Comparison of ENCODE assay signal across 11 mouse cellular contexts in genomic region chr7:18926911-18927310, GRCm38 (mm10). TPM values are rescaled to one million over a fixed set of nuclear protein-coding genes. Genes with fewer than 3 reads are reported as not detected.
DNase-seq lines count a peak whose midpoint lies in the region; ATAC-seq and TF ChIP-seq lines count a peak whose summit lies in the region.
"Had no signal": no experiment of that assay in that cellular context is flagged by ENCODE, and none has a peak within 500 bp of the region (broad histone marks: within the 10 kb centered on the region; RNA-seq: fewer than 3 reads in every experiment).

No protein-coding gene starts in this region.

- no peaks in the 10 kb centered on the region for H3K36me3 ChIP-seq in liver, adult 2 months (ENCODE audit: control insufficient read depth, insufficient read depth, low read length)
- no peaks in the 10 kb centered on the region for H3K36me3 ChIP-seq in forebrain, embryonic 13.5 days (ENCODE audit: poor library complexity, severe bottlenecking)
- H3K36me3 ChIP-seq in intestine, postnatal 0 days (ENCODE audit: control insufficient read depth, insufficient read depth), result no peaks in the 10 kb centered on the region
- no peaks in the 10 kb centered on the region for H3K36me3 ChIP-seq in neural tube, embryonic 15.5 days

- peak overlapping the region; percentile 71 for H3K27ac ChIP-seq in liver, adult 2 months (replicated peaks; ENCODE audit: insufficient read depth, low read depth, low read length)
- H3K27ac ChIP-seq in forebrain, embryonic 13.5 days, result peak overlapping the region; percentile 94
- no peak overlapping the region for H3K27ac ChIP-seq in intestine, postnatal 0 days (ENCODE audit: low read depth, low read length)
- peak overlapping the region; percentile 92 for H3K27ac ChIP-seq in neural tube, embryonic 15.5 days (replicated peaks)

- peaks cover 21% of the 10 kb centered on the region for H3K27me3 ChIP-seq in liver, adult 2 months (ENCODE audit: control insufficient read depth, insufficient read depth, low read length)
- no peaks in the 10 kb centered on the region for H3K27me3 ChIP-seq in forebrain, embryonic 13.5 days
- peaks cover 38% of the 10 kb centered on the region for H3K27me3 ChIP-seq in intestine, postnatal 0 days (replicated peaks; ENCODE audit: control insufficient read depth, insufficient read depth, low read length)
- H3K27me3 ChIP-seq in neural tube, embryonic 15.5 days (replicated peaks), result no peaks in the 10 kb centered on the region

- no peak for TF ChIP-seq CTCF in liver, adult 2 months (IDR thresholded peaks at IDR 0.05; ENCODE audit: low read depth, low read length)
- no peak for TF ChIP-seq CTCF in intestine, postnatal 0 days (IDR thresholded peaks at IDR 0.05; ENCODE audit: low read depth)

- 42% methylated on average over 6 of the region's 6 CpGs for WGBS in liver, adult 2 months
- 54% methylated on average over 6 of the region's 6 CpGs for WGBS in forebrain, embryonic 13.5 days
- 51% methylated on average over 6 of the region's 6 CpGs for WGBS in intestine, postnatal 0 days
- WGBS in neural tube, embryonic 15.5 days, result 33% methylated on average over 6 of the region's 6 CpGs

- no peak for DNase-seq in liver, adult 2 months (ENCODE audit: extremely low read depth, low read depth, low spot score)
- DNase-seq in liver, result no peak
- DNase-seq in ovary, postnatal 10 days (ENCODE audit: low spot score), result no peak
- DNase-seq in layer of hippocampus, adult 9-11 months, result no peak
- DNase-seq: thymus, postnatal 25 days had no signal

- peak; percentile 9; the same call in 1 of the 2 replicates for ATAC-seq in forebrain, embryonic 13.5 days
- no peak for ATAC-seq in intestine, postnatal 0 days
- peak; percentile 2; the same call in 1 of the 2 replicates for ATAC-seq in neural tube, embryonic 15.5 days (ENCODE audit: low FRiP score)
- ATAC-seq in megakaryocyte progenitor cell, adult 5-6 weeks (replicated peaks; ENCODE audit: poor library complexity), result no peak
- ATAC-seq: Patski had no signal

- 0 out of 2 replicates have a peak, but pooled peaks cover under 1% of the 10 kb centered on the region for H3K79me2 ChIP-seq in liver, adult 2 months (ENCODE audit: control insufficient read depth, insufficient read depth, low read length)

- TF ChIP-seq POLR2A in liver, adult 2 months (IDR thresholded peaks at IDR 0.05; ENCODE audit: extremely low read depth, insufficient read depth, low read length), result no peak

- no peaks in the 10 kb centered on the region for H3K4me1 ChIP-seq in liver, adult 2 months (ENCODE audit: control insufficient read depth, insufficient read depth, low read length)
- peaks cover 73% of the 10 kb centered on the region for H3K4me1 ChIP-seq in forebrain, embryonic 13.5 days
- no peaks in the 10 kb centered on the region; the same call in 1 of the 2 replicates for H3K4me1 ChIP-seq in intestine, postnatal 0 days (replicated peaks; ENCODE audit: control insufficient read depth, insufficient read depth, low read length)
- H3K4me1 ChIP-seq in neural tube, embryonic 15.5 days, result peaks cover 79% of the 10 kb centered on the region

- no peak overlapping the region for H3K9ac ChIP-seq in liver, adult 2 months (ENCODE audit: low read depth, low read length)
- H3K9ac ChIP-seq in forebrain, embryonic 13.5 days, result peak overlapping the region; percentile 99
- no peak overlapping the region for H3K9ac ChIP-seq in intestine, postnatal 0 days (ENCODE audit: low read depth, low read length)
- H3K9ac ChIP-seq in neural tube, embryonic 15.5 days (replicated peaks), result peak overlapping the region; percentile 99

- no peak overlapping the region; the same call in 1 of the 2 replicates for H3K4me3 ChIP-seq in liver, adult 2 months (ENCODE audit: insufficient read depth, low read depth, low read length)
- H3K4me3 ChIP-seq in forebrain, embryonic 13.5 days, result peak overlapping the region; percentile 95
- H3K4me3 ChIP-seq in intestine, postnatal 0 days (ENCODE audit: low read depth, low read length), result peak overlapping the region; percentile 48; the same call in 1 of the 2 replicates
- peak overlapping the region; percentile 88 for H3K4me3 ChIP-seq in neural tube, embryonic 15.5 days (replicated peaks)
- H3K4me3 ChIP-seq: myocyte had no signal

- H3K9me3 ChIP-seq in forebrain, embryonic 13.5 days (replicated peaks), result no peaks in the 10 kb centered on the region
- no peaks in the 10 kb centered on the region for H3K9me3 ChIP-seq in intestine, postnatal 0 days (ENCODE audit: control insufficient read depth)
- no peaks in the 10 kb centered on the region for H3K9me3 ChIP-seq in neural tube, embryonic 15.5 days (replicated peaks)

- H3K4me2 ChIP-seq in forebrain, embryonic 13.5 days, result peak overlapping the region; percentile 92
- H3K4me2 ChIP-seq in intestine, postnatal 0 days (replicated peaks; ENCODE audit: low read depth), result 0 out of 2 replicates have a peak overlapping the region, but pooled peaks have one; percentile 72
- H3K4me2 ChIP-seq in neural tube, embryonic 15.5 days, result peak overlapping the region; percentile 79

RNA-seq across cellular contexts. Expression of gene Nova2, which starts 1.2 kb away (rescaled TPM):
- total RNA-seq in liver, adult 2 months (2014; rRNA removed), result 0.09 and 0.27 TPM in 2 replicates
- polyA plus RNA-seq in liver, adult 2 months (2012; rRNA removed), result 0.16 and 0.24 TPM in 2 replicates
- 12.3 and 13.7 TPM in 2 replicates for polyA plus RNA-seq in forebrain, embryonic 13.5 days (2015; fragmentation: Nextera tagmentation; extraction: Ambion mirVana)
- 0.18 and 0.24 TPM in 2 replicates for polyA plus RNA-seq in intestine, postnatal 0 days (2015; fragmentation: Nextera tagmentation; extraction: Ambion mirVana)
- 9.4 and 10.6 TPM in 2 replicates for polyA plus RNA-seq in neural tube, embryonic 15.5 days (2015; fragmentation: Nextera tagmentation; extraction: Ambion mirVana)
- not detected in 2 replicates for total RNA-seq in megakaryocyte progenitor cell, adult 5-6 weeks (2015)
- not detected in 2 replicates for total RNA-seq in megakaryocyte progenitor cell, adult 5-6 weeks (2017)

RNA-seq across cellular contexts. Expression of gene Ccdc61, which starts 16.7 kb away (rescaled TPM):
- total RNA-seq in liver, adult 2 months (2014; rRNA removed), result 5.6 and 7.7 TPM in 2 replicates
- polyA plus RNA-seq in liver, adult 2 months (2012; rRNA removed), result 9.7 and 12.0 TPM in 2 replicates
- polyA plus RNA-seq in forebrain, embryonic 13.5 days (2015; fragmentation: Nextera tagmentation; extraction: Ambion mirVana), result 25.6 and 27.9 TPM in 2 replicates
- 13.5 and 15.1 TPM in 2 replicates for polyA plus RNA-seq in intestine, postnatal 0 days (2015; fragmentation: Nextera tagmentation; extraction: Ambion mirVana)
- 29.9 and 31.9 TPM in 2 replicates for polyA plus RNA-seq in neural tube, embryonic 15.5 days (2015; fragmentation: Nextera tagmentation; extraction: Ambion mirVana)
- 11.9 and 14.1 TPM in 2 replicates for total RNA-seq in megakaryocyte progenitor cell, adult 5-6 weeks (2015)
- 11.3 and 17.0 TPM in 2 replicates for total RNA-seq in megakaryocyte progenitor cell, adult 5-6 weeks (2017)

RNA-seq across cellular contexts. Expression of gene Pglyrp1, which starts 55.8 kb away (rescaled TPM):
- 0.18 and 0.27 TPM in 2 replicates for total RNA-seq in liver, adult 2 months (2014; rRNA removed)
- 1.7 and 2.0 TPM in 2 replicates for polyA plus RNA-seq in liver, adult 2 months (2012; rRNA removed)
- 7.4 and 8.2 TPM in 2 replicates for polyA plus RNA-seq in forebrain, embryonic 13.5 days (2015; fragmentation: Nextera tagmentation; extraction: Ambion mirVana)
- 141 and 155 TPM in 2 replicates for polyA plus RNA-seq in intestine, postnatal 0 days (2015; fragmentation: Nextera tagmentation; extraction: Ambion mirVana)
- polyA plus RNA-seq in neural tube, embryonic 15.5 days (2015; fragmentation: Nextera tagmentation; extraction: Ambion mirVana), result 19.2 and 26.6 TPM in 2 replicates
- total RNA-seq in megakaryocyte progenitor cell, adult 5-6 weeks (2015), result 264 and 265 TPM in 2 replicates
- total RNA-seq in megakaryocyte progenitor cell, adult 5-6 weeks (2017), result 31.3 and 35.6 TPM in 2 replicates
- polyA plus RNA-seq: myocyte had no signal

Comparison
In these comparisons a context has a peak if more than half of its experiments do, and no peak if none do; other contexts are left out.
1. H3K9ac ChIP-seq: peak in forebrain, embryonic 13.5 days (single experiment) and neural tube, embryonic 15.5 days (single experiment); none in liver, adult 2 months (single experiment) and intestine, postnatal 0 days (single experiment).
2. ATAC-seq: peak in forebrain, embryonic 13.5 days (single experiment) and neural tube, embryonic 15.5 days (single experiment); none in intestine, postnatal 0 days (single experiment) and megakaryocyte progenitor cell, adult 5-6 weeks (single experiment).
3. Peak in every context shown above with its lines, with median percentiles within 50 percentile points of each other: H3K4me2 ChIP-seq.